Mouse (Mus musculus): ENCODE results near the gene Adipor2.

DNA sequence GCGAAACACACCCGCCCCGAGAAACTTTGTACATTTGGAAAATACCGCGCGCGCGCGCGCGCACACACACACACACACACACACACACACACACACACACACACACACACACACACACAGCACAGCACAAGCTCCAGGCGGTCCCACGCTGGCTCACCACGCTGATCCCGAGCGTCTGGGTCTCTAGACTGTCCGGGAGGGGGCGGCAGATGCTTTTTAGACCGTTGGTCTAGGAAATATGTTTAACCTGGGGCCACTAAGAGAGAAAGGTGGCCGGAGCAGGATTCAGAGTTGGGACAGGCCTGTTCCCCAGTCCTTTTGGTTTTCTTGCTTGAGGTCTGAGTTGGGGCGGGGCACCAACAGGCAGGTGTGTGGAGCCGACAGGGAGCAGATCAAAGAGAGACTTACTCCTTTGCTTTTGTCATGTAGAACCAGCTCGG, 31.6 kb upstream of the Adipor2 start:
- TF ChIP-seq CTCF (IDR thresholded peaks at IDR 0.05; ENCODE audit: low read depth) (peak; percentile 59), EP300 (IDR thresholded peaks at IDR 0.05; ENCODE audit: low read depth) (no peak)
